Mouse (Mus musculus) spleen, adult 2 months (tissue): ENCODE measurements around the gene Gtf2b. TPM values are rescaled to one million over a fixed set of nuclear protein-coding genes. Genes with fewer than 3 reads are reported as not detected.

Experiments
- DNase-seq, 2 experiments: peaks; one replicate each; pipeline versions ENCODE4 v3.0.0 to v3.0.0-alpha.2; 2012 to 2021; ENCODE audit warnings: low spot score in 2 of 2, low read depth in 1 of 2
- H3K27ac ChIP-seq: fragments of 200-500 bp; 2 replicates; pipeline ENCODE4 v1.5.1; 2012; ENCODE audit warnings: low read length, inconsistent platforms; ENCODE audit not compliant: insufficient read depth
- H3K27me3 ChIP-seq: fragments of 200-500 bp; 2 replicates; pipeline ENCODE4 v1.6.1; 2012; ENCODE audit warnings: mild to moderate bottlenecking, moderate library complexity, low read length, inconsistent platforms; ENCODE audit not compliant: control insufficient read depth, insufficient read depth
- H3K36me3 ChIP-seq: fragments of 200-500 bp; 2 replicates; pipeline ENCODE4 v1.6.1; 2012; ENCODE audit warnings: mild to moderate bottlenecking, low read length, inconsistent platforms; ENCODE audit not compliant: control insufficient read depth, insufficient read depth
- H3K4me1 ChIP-seq: fragments of 200-500 bp; 2 replicates; pipeline ENCODE4 v1.6.1; 2011; ENCODE audit warnings: inconsistent platforms; ENCODE audit not compliant: control insufficient read depth, insufficient read depth, insufficient read length
- H3K4me3 ChIP-seq: fragments of 200-500 bp; 2 replicates; pipeline ENCODE4 v1.5.1; 2011; ENCODE audit warnings: mild to moderate bottlenecking, inconsistent platforms; ENCODE audit not compliant: insufficient read depth, insufficient read length; ENCODE audit errors: extremely low read depth
- CTCF ChIP-seq: fragments of 200-500 bp; IDR thresholded peaks from 2 replicates; pipeline ENCODE4 v1.5.1; 2011; ENCODE audit warnings: mild to moderate bottlenecking, inconsistent platforms; ENCODE audit not compliant: insufficient read depth, insufficient read length, insufficient replicate concordance; ENCODE audit errors: extremely low read depth
- POLR2A ChIP-seq: fragments of 200-500 bp; IDR thresholded peaks from 2 replicates; pipeline ENCODE4 v1.6.1; 2011; ENCODE audit warnings: low read depth, low read length, inconsistent platforms
- WGBS: fragments of 180-500 bp; shearing (Covaris S2); methylation state at CpG from one replicate; pipeline ENCODE4 v1.1.7; 2018; 5-methylcytosine and 5-hydroxymethylcytosine counted together
- polyA plus RNA-seq: library from polyadenylated mRNA; depleted of rRNA; stranded (reverse); fragments of >200 nt; gene quantifications from 2 replicates; pipeline ENCODE4 v1.2.3, GENCODE M21; 2012

Gtf2b gene
- polyA plus RNA-seq, 1 experiment = 12.2 TPM

DNA sequence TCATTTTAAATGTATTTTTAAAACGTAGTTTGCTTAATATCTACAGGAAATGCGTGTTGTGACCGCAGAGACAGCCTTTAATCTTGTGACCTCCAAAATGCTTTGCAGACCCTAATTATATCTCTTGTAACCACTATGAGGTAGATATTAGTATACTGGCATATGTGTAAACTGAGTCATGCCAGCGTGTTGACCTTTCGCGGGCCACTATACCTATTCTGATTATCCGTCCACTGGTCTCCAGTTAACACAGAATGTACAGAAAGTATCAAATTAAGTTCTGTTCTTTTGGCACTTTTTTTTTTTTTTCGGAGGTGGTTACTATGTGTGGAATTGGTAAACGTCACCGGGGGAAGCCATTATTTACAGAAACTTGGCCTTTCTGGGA lies 927 bp downstream of the Gtf2b start:
- Histone ChIP-seq H3K4me3 (peak overlapping the region; percentile 81), H3K27me3 (no peaks in the 10 kb centered on the region), H3K4me1 (peaks cover 7% of the 10 kb centered on the region), H3K27ac (no peak overlapping the region), H3K36me3 (no peaks in the 10 kb centered on the region)
- peak in 1 of 2 experiments; percentile 9 for DNase-seq
- 6% methylated on average over 10 of the region's 10 CpGs for WGBS
- TF ChIP-seq POLR2A = no peak
- TF ChIP-seq CTCF = no peak

DNA sequence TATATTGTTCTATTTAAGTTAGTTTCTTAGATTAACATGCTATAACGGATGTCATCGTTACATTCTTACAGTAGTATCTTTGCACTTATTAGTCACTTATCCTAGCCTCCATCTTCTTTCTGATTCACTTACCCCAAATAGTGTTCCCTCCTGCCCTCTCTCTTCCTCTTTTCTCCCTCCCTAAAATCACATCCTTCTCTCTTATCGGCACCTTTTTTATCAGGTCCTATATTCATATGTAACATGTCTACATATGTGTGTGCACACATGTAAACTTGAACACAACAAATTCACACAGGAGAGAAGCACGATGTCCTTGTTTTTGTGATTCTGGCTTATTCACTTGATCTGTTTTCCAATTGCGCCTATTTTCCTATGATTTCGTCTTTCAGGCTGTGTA lies 3.7 kb downstream of the Gtf2b start:
- Histone ChIP-seq H3K36me3 (peaks cover 6% of the 10 kb centered on the region), H3K4me1 (peaks cover 7% of the 10 kb centered on the region), H3K27me3 (no peaks in the 10 kb centered on the region), H3K4me3 (no peak overlapping the region), H3K27ac (no peak overlapping the region)
- DNase-seq = no peak
- TF ChIP-seq POLR2A (no peak), CTCF (no peak)
- 92% methylated on average over 6 of the region's 6 CpGs for WGBS

DNA sequence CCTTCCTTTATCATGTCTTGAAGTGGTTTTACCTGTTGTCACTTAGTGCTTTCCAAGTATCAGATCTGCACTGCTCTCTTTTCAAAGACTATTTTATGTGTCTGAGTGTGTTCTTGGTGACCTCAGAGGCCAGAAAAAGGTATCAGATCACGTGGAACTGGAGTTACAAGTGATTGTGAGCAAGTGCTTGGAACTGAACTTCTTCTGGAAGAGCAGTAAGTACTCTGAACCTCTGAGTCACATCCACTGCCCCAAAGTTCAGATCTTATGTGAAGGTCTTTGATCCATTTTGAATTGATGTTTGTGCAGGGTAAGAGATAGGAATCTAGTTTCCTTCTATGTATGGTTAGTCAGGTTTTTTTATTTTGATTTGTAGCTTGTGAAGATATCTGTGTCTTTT lies 5.7 kb downstream of the Gtf2b start:
- Histone ChIP-seq H3K4me3 (no peak overlapping the region), H3K36me3 (peaks cover 6% of the 10 kb centered on the region), H3K27ac (no peak overlapping the region), H3K27me3 (no peaks in the 10 kb centered on the region), H3K4me1 (peaks cover 7% of the 10 kb centered on the region)
- DNase-seq = no peak
- WGBS = 63% methylated on average over 1 of the region's 1 CpGs
- TF ChIP-seq POLR2A (no peak), CTCF (no peak)

DNA sequence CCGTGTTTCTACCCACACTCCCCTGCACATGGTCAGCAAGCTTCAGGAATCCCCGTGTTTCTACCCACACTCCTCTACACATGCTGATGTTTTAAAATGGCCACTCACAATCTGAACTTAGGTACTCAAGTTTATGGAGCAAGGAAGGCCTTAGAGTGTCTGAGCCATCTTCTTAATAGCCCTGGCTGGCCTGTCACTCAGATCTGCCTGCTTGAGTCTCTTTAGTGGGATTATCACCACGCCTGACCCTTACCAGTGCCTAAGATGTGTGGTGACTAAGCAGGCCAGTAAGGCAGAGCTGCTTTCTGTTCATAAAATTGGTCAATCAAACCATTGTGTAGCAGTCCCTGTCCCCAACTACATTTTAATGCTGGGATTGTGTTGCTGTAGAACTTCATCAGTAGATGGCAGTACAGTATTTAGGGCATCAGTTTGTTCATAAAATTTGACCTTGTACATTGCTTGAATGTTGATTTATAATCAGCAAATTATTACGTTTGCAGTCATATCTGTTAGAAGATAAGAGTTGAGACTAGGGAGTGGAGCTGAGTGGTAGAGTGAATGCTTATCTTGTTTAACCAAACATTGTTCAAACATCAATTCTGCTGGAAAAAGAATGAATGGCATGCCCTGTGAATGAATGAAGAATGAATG lies 8.8 kb downstream of the Gtf2b start:
- no peaks in the 10 kb centered on the region for H3K27me3 ChIP-seq
- no peak for DNase-seq
- H3K36me3 ChIP-seq = peaks cover 9% of the 10 kb centered on the region
- no peaks in the 10 kb centered on the region for H3K4me1 ChIP-seq
- no peak overlapping the region for H3K27ac ChIP-seq
- no peak overlapping the region for H3K4me3 ChIP-seq
- TF ChIP-seq POLR2A (no peak), CTCF (no peak)
- 84% methylated on average over 4 of the region's 4 CpGs for WGBS

DNA sequence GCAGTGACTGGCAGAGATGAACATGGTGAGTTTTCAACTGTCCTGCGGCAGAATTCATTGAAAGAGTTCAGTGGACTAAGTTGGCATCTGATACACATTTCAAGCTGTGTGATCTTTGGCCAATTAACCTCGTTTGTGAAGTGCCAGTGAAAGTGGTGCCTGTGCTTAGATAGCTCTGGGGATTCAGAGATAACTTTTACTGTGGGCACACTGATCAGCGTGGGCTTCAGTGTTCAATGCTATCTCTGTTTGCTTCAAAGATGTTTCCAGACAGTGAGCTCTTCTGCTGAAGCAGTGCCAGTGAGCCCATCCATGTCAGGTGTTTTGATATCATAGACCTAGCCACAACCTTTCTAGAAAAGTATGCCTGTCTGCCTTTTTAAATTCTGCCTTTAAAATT lies 12.4 kb downstream of the Gtf2b start:
- Histone ChIP-seq H3K27me3 (no peaks in the 10 kb centered on the region), H3K27ac (no peak overlapping the region), H3K36me3 (peaks cover 32% of the 10 kb centered on the region), H3K4me3 (no peak overlapping the region), H3K4me1 (no peaks in the 10 kb centered on the region)
- no peak for DNase-seq
- no peak for TF ChIP-seq POLR2A
- TF ChIP-seq CTCF = no peak
- WGBS = 81% methylated on average over 3 of the region's 3 CpGs

DNA sequence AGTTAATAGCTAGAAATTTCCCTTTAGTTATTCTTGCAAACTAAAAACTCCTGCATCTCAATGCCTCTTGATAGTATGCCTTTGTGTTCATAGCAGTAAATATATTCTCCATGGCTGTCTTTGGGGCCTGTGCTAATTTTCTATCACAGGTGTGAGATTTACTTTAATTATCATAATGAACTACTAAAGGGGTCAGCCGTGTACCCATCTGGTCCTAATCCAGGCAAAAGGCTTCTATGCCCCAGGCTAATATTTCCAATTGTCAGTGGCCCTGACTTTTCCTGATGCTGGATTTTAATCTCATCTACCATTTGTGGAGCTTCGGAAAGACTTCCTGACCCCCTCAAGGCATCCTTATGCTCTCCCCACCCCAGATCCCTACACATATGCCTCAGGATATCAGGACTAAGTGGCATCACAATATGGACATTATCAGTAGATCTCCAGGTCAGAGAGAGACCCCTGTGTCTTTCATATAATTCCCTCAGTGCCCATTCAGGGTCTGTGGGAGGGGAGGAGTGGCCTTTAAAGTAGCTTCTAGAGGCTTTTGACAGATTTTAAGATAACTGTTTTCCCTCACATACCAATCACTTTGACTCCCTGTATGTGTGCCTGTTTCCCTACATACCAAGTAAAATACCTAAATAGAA lies 21.7 kb downstream of the Gtf2b start:
- 95% methylated on average over 2 of the region's 2 CpGs for WGBS
- H3K4me1 ChIP-seq = no peaks in the 10 kb centered on the region
- no peak for DNase-seq
- H3K27ac ChIP-seq = no peak overlapping the region
- H3K4me3 ChIP-seq = no peak overlapping the region
- peaks cover 34% of the 10 kb centered on the region for H3K36me3 ChIP-seq
- TF ChIP-seq CTCF (no peak), POLR2A (no peak)
- no peaks in the 10 kb centered on the region for H3K27me3 ChIP-seq

DNA sequence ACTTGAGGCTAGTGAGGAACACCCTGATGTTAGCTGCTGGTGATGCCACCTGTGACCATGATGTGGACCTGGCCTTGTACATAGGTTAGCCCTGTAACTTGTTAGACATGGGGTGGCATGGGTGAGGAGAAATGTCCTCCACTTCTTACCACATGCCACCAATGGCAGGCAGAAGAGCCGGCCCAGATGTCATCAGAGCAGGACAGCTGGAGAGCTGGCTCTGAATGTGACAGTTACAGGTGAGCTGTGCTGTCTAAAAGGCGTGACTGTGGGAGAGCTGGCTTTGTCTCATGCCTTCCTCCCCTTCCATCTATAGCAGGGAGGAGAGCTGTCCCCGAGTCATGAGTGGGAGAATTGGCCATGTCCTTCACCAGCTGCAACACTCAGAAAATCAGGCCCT lies 30.7 kb downstream of the Gtf2b start:
- H3K27ac ChIP-seq = no peak overlapping the region
- no peaks in the 10 kb centered on the region for H3K4me1 ChIP-seq
- WGBS = 100% methylated on average over 3 of the region's 3 CpGs
- H3K36me3 ChIP-seq = peaks cover 21% of the 10 kb centered on the region
- H3K4me3 ChIP-seq = no peak overlapping the region
- DNase-seq = no peak
- no peak for TF ChIP-seq CTCF
- TF ChIP-seq POLR2A = no peak
- no peaks in the 10 kb centered on the region for H3K27me3 ChIP-seq
